Mouse (Mus musculus) ES-Bruce4 (cell line): ENCODE data around the gene Chst8.

Source experiments
- CTCF ChIP-seq: IDR thresholded peaks from one replicate; pipeline ENCODE4 v1.8.1; 2011; ENCODE audit warnings: low read depth, low read length
- EP300 ChIP-seq: IDR thresholded peaks from 2 replicates; pipeline ENCODE4 v1.6.1; 2011; ENCODE audit warnings: low read depth, low read length; ENCODE audit not compliant: insufficient read depth
- POLR2A ChIP-seq: IDR thresholded peaks from one replicate; pipeline ENCODE4 v1.8.1; 2011; ENCODE audit warnings: low read length; ENCODE audit not compliant: insufficient read depth

DNA sequence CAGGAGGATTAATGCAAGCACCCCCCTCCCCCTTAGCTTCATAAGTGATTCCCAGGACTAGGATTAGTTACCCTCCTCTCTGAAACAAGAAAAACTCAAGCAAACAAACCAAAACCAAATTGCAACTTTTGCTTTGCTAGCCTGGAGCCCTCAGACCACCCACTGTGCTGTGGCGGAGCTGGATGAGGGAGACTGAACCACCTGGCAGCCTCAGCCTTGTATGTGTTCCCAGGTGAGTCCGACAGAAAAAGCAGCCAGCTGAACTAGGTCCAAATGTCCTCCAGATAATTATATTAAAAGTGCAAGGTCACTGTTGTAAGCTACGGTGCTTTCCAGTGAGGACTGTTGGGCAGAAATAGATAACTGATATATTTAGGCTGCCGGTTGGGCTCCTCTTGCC is 25.7 kb upstream of the Chst8 start:
- TF ChIP-seq EP300, result no peak
- no peak for TF ChIP-seq POLR2A
- no peak for TF ChIP-seq CTCF
